Mouse (Mus musculus) CH12.LX (cell line): ENCODE measurements around the gene Olfr56. TPM values are rescaled to one million over a fixed set of nuclear protein-coding genes. Genes with fewer than 3 reads are reported as not detected.

Source experiments
- DNase-seq: peaks from one replicate; pipeline ENCODE4 v3.0.0-alpha.2; 2013; ENCODE audit errors: extremely low read depth
- H3K27ac ChIP-seq: 2 replicates; pipeline ENCODE4 v1.5.1; 2012; ENCODE audit warnings: low read depth, mild to moderate bottlenecking, control low read depth, moderate library complexity; ENCODE audit not compliant: insufficient read depth
- H3K27me3 ChIP-seq: replicated peaks from 2 replicates; pipeline ENCODE3; 2012; ENCODE audit warnings: inconsistent platforms
- H3K36me3 ChIP-seq, 2 experiments: replicated peaks in 1 of 2; 2 replicates each; pipeline versions ENCODE3 to v1.6.1; 2012; ENCODE audit warnings: inconsistent platforms in 1 of 2, low read length in 1 of 2, mild to moderate bottlenecking in 1 of 2, mixed read lengths in 1 of 2, moderate library complexity in 1 of 2; ENCODE audit not compliant: control insufficient read depth in 1 of 2, insufficient read depth in 1 of 2
- H3K4me1 ChIP-seq, 2 experiments: 2 replicates each; pipeline ENCODE4 v1.6.1; 2012; ENCODE audit warnings: inconsistent platforms in 1 of 2, moderate library complexity in 1 of 2; ENCODE audit not compliant: insufficient read depth in 2 of 2, control insufficient read depth in 1 of 2
- H3K4me2 ChIP-seq: 2 replicates; pipeline ENCODE4 v1.6.1; 2012; ENCODE audit warnings: low read depth, mild to moderate bottlenecking, control low read depth; ENCODE audit not compliant: poor library complexity, insufficient read depth, severe bottlenecking
- H3K4me3 ChIP-seq, 3 experiments: fragments of 150-350 bp in 1 of 3; sonication (generic) in 1 of 3; replicated peaks in 1 of 3; 2 replicates each; pipeline versions ENCODE3 to v1.5.1; 2011 to 2012; ENCODE audit warnings: low read depth in 2 of 3, low read length in 2 of 3, mild to moderate bottlenecking in 2 of 3, moderate library complexity in 2 of 3, control low read depth in 1 of 3, improper control_type of control experiment in 1 of 3, inconsistent platforms in 1 of 3, mixed read lengths in 1 of 3; ENCODE audit not compliant: poor library complexity in 1 of 3
- H3K79me2 ChIP-seq: replicated peaks from 2 replicates; pipeline ENCODE4 v1.6.1; 2012; ENCODE audit warnings: mild to moderate bottlenecking, moderate library complexity; ENCODE audit not compliant: control insufficient read depth, poor library complexity, insufficient read depth, severe bottlenecking; ENCODE audit errors: extremely low read depth
- H3K9ac ChIP-seq: 2 replicates; pipeline ENCODE4 v1.6.1; 2012; ENCODE audit warnings: low read depth, mild to moderate bottlenecking, control low read depth, moderate library complexity; ENCODE audit not compliant: insufficient read depth
- H3K9me3 ChIP-seq: replicated peaks from 2 replicates; pipeline ENCODE3; 2012; ENCODE audit warnings: low read length, inconsistent platforms, mixed read lengths
- CTCF ChIP-seq, 2 experiments: IDR thresholded peaks in 1 of 2; conservative IDR thresholded peaks in 1 of 2; 2 replicates each; pipeline ENCODE4 v1.5.1; 2011 to 2012; ENCODE audit warnings: low read depth in 2 of 2, low read length in 2 of 2, improper control_type of control experiment in 1 of 2, inconsistent platforms in 1 of 2, mild to moderate bottlenecking in 1 of 2, moderate library complexity in 1 of 2
- E2F4 ChIP-seq: IDR thresholded peaks from 2 replicates; pipeline ENCODE4 v1.6.1; 2011; ENCODE audit warnings: low read depth, low read length, improper control_type of control experiment; ENCODE audit not compliant: insufficient replicate concordance
- ELF1 ChIP-seq: IDR thresholded peaks from 2 replicates; pipeline ENCODE4 v1.6.1; 2014; ENCODE audit warnings: low read depth, mild to moderate bottlenecking, inconsistent platforms, low read length, improper control_type of control experiment
- JUND ChIP-seq: conservative IDR thresholded peaks from 2 replicates; pipeline ENCODE4 v1.6.1; 2011; ENCODE audit warnings: low read depth, low read length, improper control_type of control experiment
- MAFK ChIP-seq: IDR thresholded peaks from 2 replicates; pipeline ENCODE4 v1.6.1; 2011; ENCODE audit warnings: low read length, improper control_type of control experiment; ENCODE audit not compliant: insufficient replicate concordance
- MAX ChIP-seq: IDR thresholded peaks from 2 replicates; pipeline ENCODE4 v1.6.1; 2011; ENCODE audit warnings: low read length, improper control_type of control experiment
- MAZ ChIP-seq: IDR thresholded peaks from 2 replicates; pipeline ENCODE4 v1.6.1; 2012; ENCODE audit warnings: low read depth, mild to moderate bottlenecking, inconsistent platforms, low read length, improper control_type of control experiment, moderate library complexity
- MEF2A ChIP-seq: IDR thresholded peaks from 2 replicates; pipeline ENCODE4 v1.6.1; 2014; ENCODE audit warnings: low read depth, mild to moderate bottlenecking, inconsistent platforms, low read length, improper control_type of control experiment, borderline replicate concordance
- MXI1 ChIP-seq: IDR thresholded peaks from 2 replicates; pipeline ENCODE4 v1.6.1; 2011; ENCODE audit warnings: mild to moderate bottlenecking, low read depth, low read length, improper control_type of control experiment
- MYC ChIP-seq: IDR thresholded peaks from 2 replicates; pipeline ENCODE4 v1.6.1; 2011; ENCODE audit warnings: low read depth, mild to moderate bottlenecking, improper control_type of control experiment, low read length
- NELFE ChIP-seq: IDR thresholded peaks from 2 replicates; pipeline ENCODE4 v1.6.1; 2011; ENCODE audit warnings: low read depth, low read length, improper control_type of control experiment
- PAX5 ChIP-seq: IDR thresholded peaks from 2 replicates; pipeline ENCODE4 v1.6.1; 2012; ENCODE audit warnings: low read length, inconsistent platforms, mixed read lengths
- RAD21 ChIP-seq: IDR thresholded peaks from 2 replicates; pipeline ENCODE4 v1.6.1; 2011; ENCODE audit warnings: low read depth, mild to moderate bottlenecking, low read length, improper control_type of control experiment, moderate library complexity
- TBP ChIP-seq: conservative IDR thresholded peaks from 2 replicates; pipeline ENCODE4 v1.6.1; 2011; ENCODE audit warnings: low read depth, low read length, improper control_type of control experiment
- USF1 ChIP-seq: IDR thresholded peaks from 2 replicates; pipeline ENCODE4 v1.6.1; 2014; ENCODE audit warnings: low read depth, mild to moderate bottlenecking, inconsistent platforms, low read length, improper control_type of control experiment
- ZKSCAN1 ChIP-seq: IDR thresholded peaks from 2 replicates; pipeline ENCODE4 v1.6.1; 2012; ENCODE audit warnings: low read depth, inconsistent platforms, low read length, improper control_type of control experiment, borderline replicate concordance
- ZMIZ1 ChIP-seq: IDR thresholded peaks from 2 replicates; pipeline ENCODE4 v1.6.1; 2012; ENCODE audit warnings: low read depth, mild to moderate bottlenecking, inconsistent platforms, low read length, improper control_type of control experiment
- dilution Hi-C: fragments of 300-500 bp; cut with MboI; formaldehyde crosslinking; loops from 2 replicates; pipeline ENCODE4 v1.14.3; 2020; ENCODE audit warnings: low sequenced_read_pairs; ENCODE audit not compliant: extremely low pct_unique_long_range_greater_than_20kb, extremely low pct_ligation_motif_present
- in situ Hi-C: fragments of 300-500 bp; cut with MboI; formaldehyde crosslinking; loops from 3 replicates; pipeline ENCODE4 v1.14.3; 2019; ENCODE audit warnings: low sequenced_read_pairs, low pct_ligation_motif_present, low pct_unique_long_range_greater_than_20kb, mixed read lengths
- polyA plus RNA-seq: library from polyadenylated mRNA; unstranded; fragments of >175 nt; gene quantifications from 2 replicates; pipeline ENCODE4 v1.2.1, GENCODE M21; 2012; ENCODE audit warnings: low read depth; ENCODE audit not compliant: insufficient read length
- total RNA-seq, 2 experiments: library from RNA; depleted of rRNA; stranded (reverse); fragments of 300-350 nt in 1 of 2; fragments of >200 nt in 1 of 2; gene quantifications; 2 replicates each; pipeline ENCODE4 v1.2.3; 2012 to 2014

Gene Olfr56
- total and polyA plus RNA-seq, 3 experiments = not detected

- Histone ChIP-seq H3K9ac (no peak overlapping the region), H3K4me1 (peaks cover 0 to 16% of the 10 kb centered on the region in 2 experiments; a peak in 3 of 4 replicates), H3K4me3 (no peak overlapping the region), H3K9me3 (no peaks in the 10 kb centered on the region), H3K36me3 (no peaks in the 10 kb centered on the region), H3K27me3 (no peaks in the 10 kb centered on the region), H3K4me2 (no peak overlapping the region), H3K27ac (no peak overlapping the region), H3K79me2 (no peaks in the 10 kb centered on the region)
- dilution Hi-C loops = no loop called here
- no peak for DNase-seq
- in situ Hi-C loops = no loop called here
- TF ChIP-seq CTCF (conservative IDR thresholded peaks at IDR 0.05 in 1 of 2, IDR thresholded peaks at IDR 0.05 in 1 of 2; ENCODE audit: low read depth in 2 of 2, low read length in 2 of 2) (no peak), MAFK (no peak), TBP (no peak), ELF1 (no peak), NELFE (no peak), PAX5 (no peak)
Measured at GRCm38 (mm10) chr11:49077012-49077411, 98.3 kb downstream of the Olfr56 start.

GRCm38 (mm10) chr11:49078719-49079118 is 100.0 kb downstream of the Olfr56 start:
- no peaks in the 10 kb centered on the region for H3K79me2 ChIP-seq
- in situ Hi-C loops = no loop called here
- no peak for DNase-seq
- no peaks in the 10 kb centered on the region for H3K27me3 ChIP-seq
- no peak for TF ChIP-seq JUND
- TF ChIP-seq USF1 = no peak
- TF ChIP-seq MAX = no peak
- no peak for TF ChIP-seq ZKSCAN1
- TF ChIP-seq MYC = no peak
- TF ChIP-seq RAD21 = no peak
- no peak for TF ChIP-seq MXI1
- no peak for TF ChIP-seq E2F4
- TF ChIP-seq MAZ = no peak
- no peak for TF ChIP-seq MAFK
- no peak for TF ChIP-seq CTCF (conservative IDR thresholded peaks at IDR 0.05 in 1 of 2, IDR thresholded peaks at IDR 0.05 in 1 of 2; ENCODE audit: low read depth in 2 of 2, low read length in 2 of 2)
- no peak for TF ChIP-seq ZMIZ1
- TF ChIP-seq MEF2A = no peak
- H3K9me3 ChIP-seq = no peaks in the 10 kb centered on the region
- no peak overlapping the region for H3K9ac ChIP-seq
- no peak overlapping the region for H3K4me3 ChIP-seq
- peaks cover 0 to 25% of the 10 kb centered on the region in 2 experiments; a peak in 2 of 4 replicates for H3K4me1 ChIP-seq
- no peak overlapping the region for H3K4me2 ChIP-seq
- H3K27ac ChIP-seq = no peak overlapping the region
- no peaks in the 10 kb centered on the region for H3K36me3 ChIP-seq
- dilution Hi-C loops = no loop called here
